Mouse (Mus musculus) liver, adult 2 months (tissue): ENCODE measurements around the gene F2rl1. TPM values are rescaled to one million over a fixed set of nuclear protein-coding genes. Genes with fewer than 3 reads are reported as not detected.
A peak's percentile ranks its signal among the peaks of the same experiment; 100 is the strongest.

ENCODE experiments used
- DNase-seq: peaks from one replicate; pipeline ENCODE4 v3.0.0-alpha.2; 2011; ENCODE audit warnings: low read depth, low spot score; ENCODE audit errors: extremely low read depth
- H3K27ac ChIP-seq: fragments of 200-500 bp; replicated peaks from 2 replicates; pipeline ENCODE4 v1.5.1; 2012; ENCODE audit warnings: low read depth, mild to moderate bottlenecking, control low read depth, inconsistent platforms, low read length; ENCODE audit not compliant: insufficient read depth
- H3K27me3 ChIP-seq: fragments of 200-500 bp; 2 replicates; pipeline ENCODE4 v1.6.1; 2012; ENCODE audit warnings: mild to moderate bottlenecking, moderate library complexity, low read length, inconsistent platforms; ENCODE audit not compliant: control insufficient read depth, insufficient read depth
- H3K36me3 ChIP-seq: fragments of 200-500 bp; 2 replicates; pipeline ENCODE4 v1.6.1; 2012; ENCODE audit warnings: low read length, inconsistent platforms; ENCODE audit not compliant: control insufficient read depth, insufficient read depth
- H3K4me1 ChIP-seq: fragments of 200-500 bp; 2 replicates; pipeline ENCODE4 v1.6.1; 2011; ENCODE audit warnings: low read length; ENCODE audit not compliant: control insufficient read depth, insufficient read depth
- H3K4me3 ChIP-seq: fragments of 200-500 bp; 2 replicates; pipeline ENCODE4 v1.5.1; 2011; ENCODE audit warnings: low read depth, mild to moderate bottlenecking, control low read depth, low read length, moderate library complexity; ENCODE audit not compliant: insufficient read depth
- H3K79me2 ChIP-seq: fragments of 200-500 bp; 2 replicates; pipeline ENCODE4 v1.6.1; 2012; ENCODE audit warnings: inconsistent platforms, mild to moderate bottlenecking, low read length, moderate library complexity; ENCODE audit not compliant: control insufficient read depth, insufficient read depth
- H3K9ac ChIP-seq: fragments of 200-500 bp; 2 replicates; pipeline ENCODE4 v1.6.1; 2012; ENCODE audit warnings: low read depth, mild to moderate bottlenecking, control low read depth, inconsistent platforms, low read length
- CTCF ChIP-seq: fragments of 200-500 bp; IDR thresholded peaks from 2 replicates; pipeline ENCODE4 v1.5.1; 2011; ENCODE audit warnings: low read depth, low read length, control low read depth
- POLR2A ChIP-seq: fragments of 200-500 bp; IDR thresholded peaks from 2 replicates; pipeline ENCODE4 v1.6.1; 2011; ENCODE audit warnings: low read length, control low read depth; ENCODE audit not compliant: insufficient read depth; ENCODE audit errors: extremely low read depth
- WGBS: fragments of 180-500 bp; shearing (Covaris S2); methylation state at CpG from one replicate; pipeline ENCODE4 v1.1.7; 2018; 5-methylcytosine and 5-hydroxymethylcytosine counted together
- polyA plus RNA-seq: library from polyadenylated mRNA; depleted of rRNA; stranded (reverse); fragments of >200 nt; gene quantifications from 2 replicates; pipeline ENCODE4 v1.2.3, GENCODE M21; 2012
- total RNA-seq: library from RNA; depleted of rRNA; stranded (reverse); fragments of >200 nt; gene quantifications from 2 replicates; pipeline ENCODE4 v1.2.3, GENCODE M21; 2014

The F2rl1 gene
- total and polyA plus RNA-seq, 2 experiments: 0.18 to 0.24 TPM

GRCm38 (mm10) chr13:95510054-95510453 lies 15.0 kb downstream of the F2rl1 start:
- Histone ChIP-seq H3K27ac (no peak overlapping the region), H3K27me3 (no peaks in the 10 kb centered on the region), H3K36me3 (no peaks in the 10 kb centered on the region), H3K9ac (no peak overlapping the region), H3K4me1 (no peaks in the 10 kb centered on the region), H3K79me2 (no peaks in the 10 kb centered on the region), H3K4me3 (no peak overlapping the region)
- TF ChIP-seq CTCF: no peak
- TF ChIP-seq POLR2A: no peak
- 92% methylated on average over 5 of the region's 5 CpGs for WGBS
- no peak for DNase-seq

DNA sequence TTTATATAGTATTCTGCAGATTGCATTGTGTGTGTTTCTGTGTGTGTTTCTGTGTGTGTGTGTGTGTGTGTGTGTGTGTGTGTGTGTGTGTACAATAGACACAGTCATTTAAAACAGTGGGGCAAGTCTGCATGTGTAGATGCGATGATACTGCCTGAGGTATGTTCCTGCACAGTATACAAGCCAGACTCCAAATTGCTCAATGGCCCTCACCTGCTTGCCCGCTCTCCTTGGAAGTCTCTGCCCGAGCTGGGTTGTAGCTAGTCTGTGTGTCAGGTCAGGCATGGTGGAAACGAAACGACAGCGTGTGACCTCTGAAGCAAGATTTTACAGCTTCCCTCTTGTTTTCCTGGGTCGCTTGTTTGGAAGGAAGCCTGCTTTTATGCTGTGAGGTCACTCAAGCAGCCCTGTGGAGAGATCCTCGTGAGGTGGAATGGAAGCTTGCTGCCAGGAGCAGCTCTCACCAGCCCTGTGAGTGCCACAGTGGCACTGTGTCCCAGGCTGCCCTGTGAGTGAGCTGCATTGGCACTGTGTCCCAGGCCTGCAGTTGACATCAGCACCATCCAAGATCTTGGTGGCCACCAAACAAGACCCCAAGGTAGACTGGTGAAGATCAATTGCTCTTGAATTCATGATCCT lies 21.6 kb downstream of the F2rl1 start:
- H3K4me1 ChIP-seq: no peaks in the 10 kb centered on the region
- DNase-seq: no peak
- 72% methylated on average over 8 of the region's 8 CpGs for WGBS
- no peak overlapping the region for H3K27ac ChIP-seq
- no peaks in the 10 kb centered on the region for H3K27me3 ChIP-seq
- no peak overlapping the region for H3K4me3 ChIP-seq
- no peaks in the 10 kb centered on the region for H3K36me3 ChIP-seq
- no peak overlapping the region for H3K9ac ChIP-seq
- no peaks in the 10 kb centered on the region for H3K79me2 ChIP-seq
- TF ChIP-seq CTCF (no peak), POLR2A (no peak)

DNA sequence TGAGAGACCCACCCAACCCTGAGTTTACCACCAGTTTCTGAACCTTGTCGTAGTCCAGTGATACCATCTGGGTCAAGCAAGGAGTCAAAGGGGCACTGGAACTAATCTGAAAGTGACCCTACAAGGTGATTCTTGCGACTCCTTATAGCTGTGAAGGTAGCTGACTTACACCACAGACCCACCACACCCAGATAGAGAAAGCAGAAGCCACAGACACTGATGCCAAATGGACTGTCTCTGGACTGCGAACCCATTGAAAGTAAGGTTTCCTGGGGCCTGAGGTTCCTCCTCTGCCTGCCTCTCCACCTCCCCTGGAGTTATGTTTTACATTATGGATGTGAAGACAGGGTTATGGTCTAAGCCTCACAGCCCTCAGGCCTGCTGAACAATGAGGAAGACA lies 28.4 kb downstream of the F2rl1 start:
- Histone ChIP-seq H3K79me2 (no peaks in the 10 kb centered on the region), H3K27me3 (no peaks in the 10 kb centered on the region), H3K4me1 (peaks cover 7% of the 10 kb centered on the region; the same call in 1 of the 2 replicates), H3K9ac (no peak overlapping the region), H3K4me3 (no peak overlapping the region), H3K36me3 (no peaks in the 10 kb centered on the region), H3K27ac (no peak overlapping the region)
- 93% methylated on average over 3 of the region's 3 CpGs for WGBS
- no peak for TF ChIP-seq CTCF
- no peak for TF ChIP-seq POLR2A
- DNase-seq: no peak

- 0 out of 2 replicates have a peak overlapping the region, but pooled peaks have one; percentile 13 for H3K27ac ChIP-seq
- DNase-seq: peak; percentile 34
- WGBS: 77% methylated on average over 8 of the region's 8 CpGs
- H3K36me3 ChIP-seq: no peaks in the 10 kb centered on the region
- no peak overlapping the region for H3K9ac ChIP-seq
- H3K79me2 ChIP-seq: no peaks in the 10 kb centered on the region
- TF ChIP-seq POLR2A (no peak), CTCF (no peak)
- no peak overlapping the region for H3K4me3 ChIP-seq
- H3K27me3 ChIP-seq: no peaks in the 10 kb centered on the region
- peaks cover 7% of the 10 kb centered on the region; the same call in 1 of the 2 replicates for H3K4me1 ChIP-seq
These were observed 30.2 kb downstream of the F2rl1 start for GRCm38 (mm10) chr13:95494812-95495211.

DNA sequence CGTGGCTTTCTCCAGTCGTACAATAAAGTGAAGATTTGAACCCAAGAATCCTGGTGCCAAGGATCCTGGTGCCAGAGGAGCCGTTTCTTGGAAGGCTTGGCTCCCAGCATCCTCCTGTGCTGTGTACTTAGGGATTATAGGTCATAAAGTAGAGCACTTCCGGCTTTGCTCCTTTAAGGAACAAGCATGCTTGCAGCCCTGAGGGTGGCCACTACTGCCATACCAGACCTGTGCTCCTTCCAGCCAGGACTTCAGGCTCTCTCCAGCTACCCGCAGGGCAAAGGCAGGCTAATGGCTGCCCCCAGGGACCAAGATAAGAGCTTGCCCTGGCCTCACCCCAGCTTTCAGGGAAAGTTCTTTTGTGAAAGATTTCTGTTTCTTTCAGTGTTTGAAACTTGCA lies 31.7 kb downstream of the F2rl1 start:
- Histone ChIP-seq H3K27me3 (no peaks in the 10 kb centered on the region), H3K9ac (no peak overlapping the region), H3K79me2 (no peaks in the 10 kb centered on the region), H3K36me3 (no peaks in the 10 kb centered on the region), H3K4me3 (no peak overlapping the region), H3K4me1 (peaks cover 8% of the 10 kb centered on the region; the same call in 1 of the 2 replicates), H3K27ac (no peak overlapping the region)
- 87% methylated on average over 5 of the region's 5 CpGs for WGBS
- TF ChIP-seq CTCF: no peak
- TF ChIP-seq POLR2A: no peak
- no peak for DNase-seq

- no peaks in the 10 kb centered on the region for H3K79me2 ChIP-seq
- no peak overlapping the region for H3K9ac ChIP-seq
- H3K27ac ChIP-seq: no peak overlapping the region
- peaks cover 8% of the 10 kb centered on the region; the same call in 1 of the 2 replicates for H3K4me1 ChIP-seq
- TF ChIP-seq POLR2A (no peak), CTCF (no peak)
- 26% methylated on average over 11 of the region's 11 CpGs for WGBS
- H3K36me3 ChIP-seq: no peaks in the 10 kb centered on the region
- no peaks in the 10 kb centered on the region for H3K27me3 ChIP-seq
- no peak overlapping the region for H3K4me3 ChIP-seq
- DNase-seq: peak; percentile 90
These were observed 33.7 kb downstream of the F2rl1 start for GRCm38 (mm10) chr13:95491327-95491726.
